Mouse (Mus musculus) hindbrain, embryonic 13.5 days (tissue): Measurements from ENCODE around the gene Csf1. TPM values are rescaled to one million over a fixed set of nuclear protein-coding genes. Genes with fewer than 3 reads are reported as not detected.

Experiments used
- ATAC-seq: fragments of 200-750 bp; cut with Nextera tagmentation; 2 replicates; pipeline ENCODE4 v1.8.0; 2017; ENCODE audit warnings: moderate TSS enrichment; ENCODE audit not compliant: low FRiP score
- H3K27ac ChIP-seq: fragments of 300-500 bp; sonication (generic); 2 replicates; pipeline ENCODE4 v1.5.1; 2015; ENCODE audit warnings: inconsistent platforms, mild to moderate bottlenecking, moderate library complexity
- H3K27me3 ChIP-seq: fragments of 300-500 bp; sonication (generic); 2 replicates; pipeline ENCODE4 v1.6.1; 2015; ENCODE audit warnings: mild to moderate bottlenecking, inconsistent platforms
- H3K36me3 ChIP-seq: fragments of 300-500 bp; sonication (generic); 2 replicates; pipeline ENCODE4 v1.6.1; 2015; ENCODE audit warnings: mild to moderate bottlenecking, inconsistent platforms
- H3K4me1 ChIP-seq: fragments of 300-500 bp; sonication (generic); replicated peaks from 2 replicates; pipeline ENCODE4 v1.6.1; 2015; ENCODE audit warnings: inconsistent platforms
- H3K4me2 ChIP-seq: fragments of 300-500 bp; sonication (generic); 2 replicates; pipeline ENCODE4 v1.6.1; 2015; ENCODE audit warnings: inconsistent platforms, mild to moderate bottlenecking, moderate library complexity
- H3K4me3 ChIP-seq: fragments of 300-500 bp; sonication (generic); 2 replicates; pipeline ENCODE4 v1.5.1; 2015; ENCODE audit warnings: mild to moderate bottlenecking, inconsistent platforms
- H3K9ac ChIP-seq: fragments of 300-500 bp; sonication (generic); 2 replicates; pipeline ENCODE4 v1.6.1; 2015; ENCODE audit warnings: mild to moderate bottlenecking, inconsistent platforms
- H3K9me3 ChIP-seq: fragments of 300-500 bp; sonication (generic); 2 replicates; pipeline ENCODE4 v1.6.1; 2016; ENCODE audit warnings: inconsistent platforms
- WGBS: fragments of 180-500 bp; shearing (Covaris S2); methylation state at CpG from one replicate; pipeline ENCODE4 v1.1.7; 2015; 5-methylcytosine and 5-hydroxymethylcytosine counted together
- polyA plus RNA-seq: library from polyadenylated mRNA; unstranded; fragments of >200 nt; fragmentation: Nextera tagmentation; extraction: Ambion mirVana; gene quantifications from 2 replicates; pipeline ENCODE4 v1.2.1, GENCODE M21; 2015

The Csf1 gene
- polyA plus RNA-seq, 1 experiment from 2014 or later = 6.5 TPM

DNA sequence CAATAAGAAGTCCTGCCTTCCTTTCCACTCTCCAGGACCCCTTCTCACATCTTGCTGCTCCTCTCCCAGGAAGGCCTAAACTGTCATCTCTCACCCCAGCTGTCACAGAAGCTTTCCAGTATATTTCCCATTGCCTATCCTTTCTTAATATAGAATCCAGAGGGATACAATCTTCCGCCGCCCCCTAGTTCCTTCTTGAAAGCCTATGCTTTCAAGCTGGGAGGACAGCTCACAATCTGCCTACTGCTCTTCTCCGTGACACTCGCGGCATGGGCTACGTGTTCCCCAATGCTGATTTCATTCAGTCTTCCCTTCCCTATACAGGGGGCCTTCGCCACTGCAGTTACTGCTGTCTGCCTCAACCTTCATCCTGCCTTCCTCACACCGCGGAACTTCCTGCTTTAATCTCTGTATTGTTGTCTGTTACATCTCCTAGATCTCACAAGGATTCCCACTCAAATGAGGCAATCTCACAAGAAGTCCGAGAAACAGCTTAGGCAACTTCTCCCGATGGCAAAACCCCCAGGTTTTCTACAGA is 30.6 kb upstream of the Csf1 start:
- WGBS = 87% methylated on average over 11 of the region's 11 CpGs
- H3K27me3 ChIP-seq = no peaks in the 10 kb centered on the region
- no peak overlapping the region for H3K4me2 ChIP-seq
- H3K4me3 ChIP-seq = no peak overlapping the region
- H3K4me1 ChIP-seq = peaks cover 27% of the 10 kb centered on the region
- no peak for ATAC-seq
- no peaks in the 10 kb centered on the region for H3K9me3 ChIP-seq
- no peak overlapping the region for H3K27ac ChIP-seq
- no peak overlapping the region for H3K9ac ChIP-seq
- H3K36me3 ChIP-seq = no peaks in the 10 kb centered on the region

GRCm38 (mm10) chr3:107790227-107790626 is 30.0 kb upstream of the Csf1 start:
- Histone ChIP-seq H3K27me3 (no peaks in the 10 kb centered on the region), H3K4me1 (peaks cover 27% of the 10 kb centered on the region), H3K36me3 (no peaks in the 10 kb centered on the region), H3K27ac (no peak overlapping the region), H3K9me3 (no peaks in the 10 kb centered on the region), H3K4me2 (no peak overlapping the region), H3K9ac (no peak overlapping the region), H3K4me3 (no peak overlapping the region)
- no peak for ATAC-seq
- 91% methylated on average over 3 of the region's 3 CpGs for WGBS

GRCm38 (mm10) chr3:107788885-107789284 is 28.6 kb upstream of the Csf1 start:
- WGBS = 57% methylated on average over 3 of the region's 3 CpGs
- H3K27me3 ChIP-seq = no peaks in the 10 kb centered on the region
- H3K4me3 ChIP-seq = no peak overlapping the region
- H3K27ac ChIP-seq = no peak overlapping the region
- H3K4me1 ChIP-seq = peaks cover 24% of the 10 kb centered on the region
- no peak for ATAC-seq
- H3K4me2 ChIP-seq = no peak overlapping the region
- no peaks in the 10 kb centered on the region for H3K9me3 ChIP-seq
- H3K36me3 ChIP-seq = no peaks in the 10 kb centered on the region
- H3K9ac ChIP-seq = no peak overlapping the region

GRCm38 (mm10) chr3:107787613-107788501 is 27.6 kb upstream of the Csf1 start:
- 68% methylated on average over 15 of the region's 15 CpGs for WGBS
- H3K36me3 ChIP-seq = no peaks in the 10 kb centered on the region
- ATAC-seq = no peak
- H3K4me2 ChIP-seq = no peak overlapping the region
- H3K9me3 ChIP-seq = no peaks in the 10 kb centered on the region
- peaks cover 14% of the 10 kb centered on the region for H3K4me1 ChIP-seq
- H3K27me3 ChIP-seq = no peaks in the 10 kb centered on the region
- no peak overlapping the region for H3K27ac ChIP-seq
- H3K4me3 ChIP-seq = no peak overlapping the region
- 0 out of 2 replicates have a peak overlapping the region, but pooled peaks have one; percentile 31 for H3K9ac ChIP-seq

GRCm38 (mm10) chr3:107786980-107787612 is 26.8 kb upstream of the Csf1 start:
- H3K4me2 ChIP-seq = no peak overlapping the region
- 0 out of 2 replicates have a peak overlapping the region, but pooled peaks have one; percentile 31 for H3K9ac ChIP-seq
- no peak overlapping the region for H3K4me3 ChIP-seq
- no peaks in the 10 kb centered on the region for H3K27me3 ChIP-seq
- no peaks in the 10 kb centered on the region for H3K36me3 ChIP-seq
- ATAC-seq = no peak
- peaks cover 13% of the 10 kb centered on the region for H3K4me1 ChIP-seq
- H3K27ac ChIP-seq = no peak overlapping the region
- H3K9me3 ChIP-seq = no peaks in the 10 kb centered on the region
- WGBS = 45% methylated on average over 11 of the region's 11 CpGs

DNA sequence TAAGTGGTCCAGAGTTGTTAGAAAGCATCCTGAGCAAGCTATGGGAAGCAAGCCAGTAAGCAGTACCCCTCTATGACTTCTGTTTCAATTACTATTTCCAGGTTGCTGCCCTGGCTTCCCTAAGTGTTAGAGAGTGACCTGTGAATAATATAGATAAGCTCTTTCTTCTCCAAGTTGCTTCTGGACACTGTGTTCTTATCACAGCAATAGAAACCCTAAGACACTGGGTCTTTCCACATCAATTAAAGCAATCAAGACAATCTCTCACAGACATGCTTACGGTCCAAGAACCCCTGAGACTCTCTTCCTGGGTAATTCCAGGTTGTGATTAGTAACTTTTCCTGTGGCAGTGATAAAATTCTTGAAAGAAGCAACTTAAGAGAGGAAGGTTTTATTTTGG is 26.1 kb upstream of the Csf1 start:
- 94% methylated on average over 1 of the region's 1 CpGs for WGBS
- peaks cover 13% of the 10 kb centered on the region for H3K4me1 ChIP-seq
- H3K27me3 ChIP-seq = no peaks in the 10 kb centered on the region
- ATAC-seq = no peak
- H3K9ac ChIP-seq = no peak overlapping the region
- H3K4me2 ChIP-seq = no peak overlapping the region
- H3K9me3 ChIP-seq = no peaks in the 10 kb centered on the region
- no peaks in the 10 kb centered on the region for H3K36me3 ChIP-seq
- no peak overlapping the region for H3K4me3 ChIP-seq
- no peak overlapping the region for H3K27ac ChIP-seq

GRCm38 (mm10) chr3:107785546-107785945 is 25.3 kb upstream of the Csf1 start:
- no peak overlapping the region for H3K27ac ChIP-seq
- H3K4me2 ChIP-seq = no peak overlapping the region
- no peak overlapping the region for H3K4me3 ChIP-seq
- H3K27me3 ChIP-seq = no peaks in the 10 kb centered on the region
- WGBS = 85% methylated on average over 4 of the region's 4 CpGs
- no peak overlapping the region for H3K9ac ChIP-seq
- peaks cover 13% of the 10 kb centered on the region for H3K4me1 ChIP-seq
- no peaks in the 10 kb centered on the region for H3K9me3 ChIP-seq
- ATAC-seq = no peak
- no peaks in the 10 kb centered on the region for H3K36me3 ChIP-seq

DNA sequence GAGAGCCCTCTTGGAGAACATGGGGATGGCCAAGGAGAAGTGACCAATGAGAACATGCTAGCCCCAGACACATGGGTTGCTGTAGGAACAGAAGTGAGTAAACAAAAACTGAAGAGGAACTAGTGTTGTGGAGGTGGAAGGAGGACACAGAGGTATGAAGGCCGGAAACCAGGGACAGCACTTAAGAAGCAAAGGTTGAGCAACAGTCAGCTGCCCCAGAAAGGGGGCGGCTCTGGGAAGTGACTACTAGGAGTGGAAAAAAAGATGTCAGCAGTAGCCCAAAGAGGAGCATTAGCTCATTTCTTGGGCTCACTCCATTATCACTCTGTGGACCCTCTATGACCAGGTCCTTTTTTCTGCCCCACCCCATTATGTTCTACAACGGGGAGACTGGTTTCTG is 23.0 kb upstream of the Csf1 start:
- H3K27ac ChIP-seq = no peak overlapping the region
- ATAC-seq = no peak

DNA sequence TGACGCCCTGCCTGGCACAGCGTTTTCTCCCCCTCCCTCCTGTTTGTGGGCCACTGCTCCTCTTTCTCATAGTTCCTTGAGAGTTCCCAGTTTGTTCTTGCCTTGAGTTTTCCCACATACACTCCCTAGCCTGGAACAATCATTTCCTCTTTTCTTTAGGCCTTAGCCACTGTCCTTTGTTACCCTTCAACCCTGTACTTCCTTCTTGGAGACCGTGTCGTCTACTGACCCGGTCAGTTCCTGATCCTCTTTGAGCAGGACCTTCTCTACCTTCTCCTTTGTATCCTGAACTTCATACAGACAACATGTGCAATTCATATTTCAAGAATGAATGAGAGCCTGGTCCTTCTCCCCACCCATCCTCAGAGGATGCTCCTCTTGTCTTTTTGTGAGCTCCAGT is 21.0 kb upstream of the Csf1 start:
- H3K4me3 ChIP-seq = no peak overlapping the region
- peaks cover 2% of the 10 kb centered on the region for H3K4me1 ChIP-seq
- no peaks in the 10 kb centered on the region for H3K9me3 ChIP-seq
- H3K36me3 ChIP-seq = no peaks in the 10 kb centered on the region
- ATAC-seq = no peak
- WGBS = 88% methylated on average over 5 of the region's 5 CpGs
- H3K9ac ChIP-seq = no peak overlapping the region
- H3K27me3 ChIP-seq = no peaks in the 10 kb centered on the region
- no peak overlapping the region for H3K4me2 ChIP-seq
- no peak overlapping the region for H3K27ac ChIP-seq

More for the DNA sequence above, 23.0 kb upstream of the Csf1 start:
- H3K27me3 ChIP-seq = no peaks in the 10 kb centered on the region
- H3K4me2 ChIP-seq = no peak overlapping the region
- H3K9ac ChIP-seq = no peak overlapping the region
- no peaks in the 10 kb centered on the region for H3K36me3 ChIP-seq
- no peak overlapping the region for H3K4me3 ChIP-seq
- 96% methylated on average over 3 of the region's 3 CpGs for WGBS
- no peaks in the 10 kb centered on the region for H3K9me3 ChIP-seq
- peaks cover 13% of the 10 kb centered on the region for H3K4me1 ChIP-seq

- no peaks in the 10 kb centered on the region for H3K27me3 ChIP-seq
- H3K9me3 ChIP-seq = no peaks in the 10 kb centered on the region
- WGBS = 89% methylated on average over 6 of the region's 6 CpGs
- no peak for ATAC-seq
- H3K4me2 ChIP-seq = no peak overlapping the region
- no peak overlapping the region for H3K9ac ChIP-seq
- H3K4me3 ChIP-seq = no peak overlapping the region
- H3K27ac ChIP-seq = no peak overlapping the region
- H3K4me1 ChIP-seq = peaks cover 9% of the 10 kb centered on the region
- no peaks in the 10 kb centered on the region for H3K36me3 ChIP-seq
Measured at GRCm38 (mm10) chr3:107778016-107778415, 17.7 kb upstream of the Csf1 start.

DNA sequence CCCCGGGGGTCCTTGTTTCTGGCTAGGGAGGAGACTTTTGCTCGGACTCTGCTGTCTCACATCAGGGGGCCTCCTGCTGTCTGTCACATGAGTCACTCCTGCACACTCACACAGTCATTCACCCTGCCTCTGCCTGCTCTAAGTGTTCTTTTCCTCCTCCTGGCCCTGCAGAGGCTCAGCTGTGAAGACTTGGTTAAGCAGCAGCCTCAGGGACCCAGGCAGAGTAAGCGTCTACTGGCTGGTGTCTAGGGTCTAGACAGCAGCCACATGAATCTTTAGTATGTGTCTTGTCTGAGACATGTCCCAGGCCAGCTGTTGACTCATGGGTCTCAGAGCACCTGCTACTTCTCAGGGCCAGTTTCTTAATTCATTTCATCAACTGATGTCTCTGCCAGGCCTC is 16.0 kb upstream of the Csf1 start:
- Histone ChIP-seq H3K9me3 (no peaks in the 10 kb centered on the region), H3K4me3 (no peak overlapping the region), H3K4me1 (peaks cover 9% of the 10 kb centered on the region), H3K27ac (no peak overlapping the region), H3K9ac (no peak overlapping the region), H3K36me3 (no peaks in the 10 kb centered on the region), H3K27me3 (0 out of 2 replicates have a peak, but pooled peaks cover 3% of the 10 kb centered on the region), H3K4me2 (no peak overlapping the region)
- ATAC-seq = no peak
- 16% methylated on average over 3 of the region's 3 CpGs for WGBS

- Histone ChIP-seq H3K9me3 (no peaks in the 10 kb centered on the region), H3K36me3 (no peaks in the 10 kb centered on the region), H3K27me3 (0 out of 2 replicates have a peak, but pooled peaks cover 3% of the 10 kb centered on the region), H3K4me2 (no peak overlapping the region), H3K4me3 (no peak overlapping the region), H3K27ac (no peak overlapping the region), H3K9ac (no peak overlapping the region), H3K4me1 (peaks cover 9% of the 10 kb centered on the region)
- 54% methylated on average over 3 of the region's 3 CpGs for WGBS
- ATAC-seq = no peak
Measured at GRCm38 (mm10) chr3:107775736-107776135, 15.5 kb upstream of the Csf1 start.
